Mouse (Mus musculus) fat pad, adult 2 months (tissue): Measurements from ENCODE around the gene Ulk3.

Experiments
- DNase-seq: peaks from one replicate; pipeline ENCODE4 v3.0.0-alpha.2; 2011; ENCODE audit warnings: low read depth, low spot score; ENCODE audit errors: extremely low read depth

The Ulk3 gene

GRCm38 (mm10) chr9:57641775-57642550 lies 52.7 kb downstream of the Ulk3 start:
- DNase-seq, result no peak

GRCm38 (mm10) chr9:57643169-57643855 lies 54.1 kb downstream of the Ulk3 start:
- no peak for DNase-seq

GRCm38 (mm10) chr9:57643856-57644180 lies 54.6 kb downstream of the Ulk3 start:
- no peak for DNase-seq

DNA sequence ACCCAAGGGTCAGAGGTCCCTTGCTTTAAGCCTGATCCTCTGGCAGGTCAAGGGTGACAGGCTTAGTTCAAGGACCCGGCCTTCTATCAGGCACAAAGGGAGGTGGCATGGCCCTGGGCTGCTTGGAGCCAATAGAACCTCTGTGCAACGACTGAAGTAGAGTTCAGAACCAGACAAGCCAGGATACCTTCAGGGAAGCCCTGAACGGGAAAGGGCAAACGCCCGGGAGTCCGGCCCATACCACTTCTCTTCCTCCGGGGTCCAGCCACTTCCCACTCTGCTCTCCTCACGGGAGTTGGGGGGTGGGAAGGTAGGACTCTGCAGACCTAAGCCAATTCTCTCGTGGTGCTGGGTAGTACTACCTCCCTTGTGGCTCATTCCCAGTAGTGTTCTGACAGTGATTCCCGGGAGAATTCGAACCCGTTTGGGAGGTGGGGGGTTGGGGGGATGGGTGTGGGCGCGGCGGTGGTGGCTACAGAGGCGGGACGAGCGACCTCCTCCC lies 55.2 kb downstream of the Ulk3 start:
- DNase-seq, result no peak

GRCm38 (mm10) chr9:57644944-57645893 lies 56.0 kb downstream of the Ulk3 start:
- DNase-seq, result no peak
